Mouse (Mus musculus) ES-Bruce4 (cell line): ENCODE measurements around the gene Ypel2.

ENCODE experiments used
- EP300 ChIP-seq: IDR thresholded peaks from 2 replicates; pipeline ENCODE4 v1.6.1; 2011; ENCODE audit warnings: low read depth, low read length; ENCODE audit not compliant: insufficient read depth
- POLR2A ChIP-seq: IDR thresholded peaks from one replicate; pipeline ENCODE4 v1.8.1; 2011; ENCODE audit warnings: low read length; ENCODE audit not compliant: insufficient read depth

DNA sequence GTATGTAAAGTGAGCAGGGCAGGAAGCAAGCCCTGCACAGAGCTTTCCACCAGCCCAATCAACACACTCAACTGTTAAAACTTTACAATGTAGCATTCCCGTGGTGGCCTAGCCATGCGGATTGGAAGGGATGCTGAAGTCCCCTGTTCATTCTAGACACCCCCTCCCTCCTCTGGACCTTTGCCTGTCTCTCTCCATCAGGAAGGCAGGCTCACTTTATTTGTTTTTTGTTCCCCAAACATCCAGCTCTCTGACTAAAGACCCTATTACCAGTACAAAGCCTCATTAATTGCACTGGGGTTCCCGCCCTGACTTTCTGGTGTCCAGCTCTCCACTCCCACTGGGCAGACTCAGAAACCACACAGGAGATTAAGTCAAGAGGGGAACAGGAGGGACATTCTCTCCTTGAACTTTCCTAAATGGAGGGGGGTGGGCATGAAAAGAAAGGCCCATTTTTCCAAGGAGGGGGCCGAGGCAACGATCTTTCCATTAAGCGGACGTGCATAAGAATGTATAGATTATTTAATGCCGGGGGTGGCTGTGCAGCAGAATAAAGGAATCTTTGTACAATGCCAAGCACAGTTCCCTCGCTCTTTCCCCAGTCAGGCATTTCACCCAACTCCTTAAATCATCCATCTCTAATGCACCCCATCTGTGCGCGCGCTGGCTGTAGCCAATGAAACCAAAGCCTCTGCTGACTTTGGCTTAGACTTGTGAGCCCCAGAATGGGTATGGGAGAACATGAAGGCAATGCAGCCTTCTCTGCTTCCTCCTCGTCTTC, 24.3 kb downstream of the Ypel2 start:
- no peak for TF ChIP-seq EP300
- TF ChIP-seq POLR2A: no peak
